Mouse (Mus musculus) liver, embryonic 16.5 days (tissue): Measurements from ENCODE around the gene Ppp4c. TPM values are rescaled to one million over a fixed set of nuclear protein-coding genes. Genes with fewer than 3 reads are reported as not detected.
A peak's percentile ranks its signal among the peaks of the same experiment; 100 is the strongest.

ENCODE experiments used
- ATAC-seq: fragments of 200-750 bp; cut with Nextera tagmentation; 2 replicates; pipeline ENCODE4 v1.8.0; 2017; ENCODE audit warnings: low read depth, mild to moderate bottlenecking, moderate number of reproducible peaks, moderate library complexity
- H3K27ac ChIP-seq: fragments of 300-500 bp; sonication (generic); 2 replicates; pipeline ENCODE4 v1.5.1; 2014; ENCODE audit warnings: mild to moderate bottlenecking, low read length
- H3K27me3 ChIP-seq: fragments of 300-500 bp; sonication (generic); 2 replicates; pipeline ENCODE4 v1.6.1; 2014; ENCODE audit warnings: low read depth, low read length, mixed read lengths; ENCODE audit not compliant: control insufficient read depth, insufficient read depth
- H3K36me3 ChIP-seq: fragments of 300-500 bp; sonication (generic); 2 replicates; pipeline ENCODE4 v1.6.1; 2014; ENCODE audit warnings: mild to moderate bottlenecking; ENCODE audit not compliant: control insufficient read depth, insufficient read depth
- H3K4me1 ChIP-seq: fragments of 300-500 bp; sonication (generic); 2 replicates; pipeline ENCODE4 v1.6.1; 2014; ENCODE audit warnings: low read depth, low read length, mixed read lengths; ENCODE audit not compliant: control insufficient read depth
- H3K4me2 ChIP-seq: fragments of 300-500 bp; sonication (generic); 2 replicates; pipeline ENCODE4 v1.6.1; 2014; ENCODE audit warnings: low read depth, low read length, mixed read lengths
- H3K4me3 ChIP-seq: fragments of 300-500 bp; sonication (generic); 2 replicates; pipeline ENCODE4 v1.5.1; 2014; ENCODE audit warnings: low read depth, mild to moderate bottlenecking, low read length
- H3K9ac ChIP-seq: fragments of 300-500 bp; sonication (generic); 2 replicates; pipeline ENCODE4 v1.6.1; 2014; ENCODE audit warnings: low read depth, low read length
- H3K9me3 ChIP-seq: fragments of 300-500 bp; sonication (generic); replicated peaks from 2 replicates; pipeline ENCODE4 v1.6.1; 2016; ENCODE audit warnings: low read length; ENCODE audit not compliant: control insufficient read depth
- WGBS: fragments of 180-500 bp; shearing (Covaris S2); extraction: QIAGEN DNeasy Blood & Tissue Kit; methylation state at CpG from one replicate; pipeline ENCODE4 v1.1.7; 2014; ENCODE audit not compliant: insufficient replicate concordance; 5-methylcytosine and 5-hydroxymethylcytosine counted together
- polyA plus RNA-seq: library from polyadenylated mRNA; unstranded; fragments of >200 nt; fragmentation: Nextera tagmentation; extraction: Ambion mirVana; gene quantifications from 2 replicates; pipeline ENCODE4 v1.2.1, GENCODE M21; 2015

Gene Ppp4c
- polyA plus RNA-seq, 1 experiment from 2014 or later: 82.2 TPM

GRCm38 (mm10) chr7:126777476-126777875 is 14.8 kb downstream of the Ppp4c start:
- H3K27me3 ChIP-seq: no peaks in the 10 kb centered on the region
- H3K36me3 ChIP-seq: peaks cover 10% of the 10 kb centered on the region
- H3K9me3 ChIP-seq: no peaks in the 10 kb centered on the region
- peak overlapping the region; percentile 84 for H3K4me2 ChIP-seq
- peak overlapping the region; percentile 100 for H3K9ac ChIP-seq
- H3K4me3 ChIP-seq: peak overlapping the region; percentile 85
- peak overlapping the region; percentile 94 for H3K27ac ChIP-seq
- 61% methylated on average over 10 of the region's 10 CpGs for WGBS
- ATAC-seq: no peak
- peaks cover 48% of the 10 kb centered on the region for H3K4me1 ChIP-seq

- H3K27me3 ChIP-seq: no peaks in the 10 kb centered on the region
- peaks cover 10% of the 10 kb centered on the region for H3K36me3 ChIP-seq
- peaks cover 48% of the 10 kb centered on the region for H3K4me1 ChIP-seq
- under 1% methylated on average over 35 of the region's 37 CpGs for WGBS
- peak within 1 kb of the TSS; percentile 85 for H3K4me3 ChIP-seq
- H3K9ac ChIP-seq: peak within 1 kb of the TSS; percentile 100
- peak within 1 kb of the TSS; percentile 94 for H3K27ac ChIP-seq
- ATAC-seq: peak; percentile 96
- H3K4me2 ChIP-seq: peak within 1 kb of the TSS; percentile 84
- no peaks in the 10 kb centered on the region for H3K9me3 ChIP-seq
These were observed 15.7 kb downstream of the Ppp4c start, which contains the start of gene Ypel3 for GRCm38 (mm10) chr7:126776598-126777057. Ypel3 (plus strand) TSS chr7:126776955.

GRCm38 (mm10) chr7:126775978-126776234 is 16.4 kb downstream of the Ppp4c start:
- peaks cover 10% of the 10 kb centered on the region for H3K36me3 ChIP-seq
- peak overlapping the region; percentile 80 for H3K27ac ChIP-seq
- peak overlapping the region; percentile 84 for H3K4me2 ChIP-seq
- ATAC-seq: no peak
- H3K4me3 ChIP-seq: no peak overlapping the region; the same call in 1 of the 2 replicates
- no peaks in the 10 kb centered on the region for H3K27me3 ChIP-seq
- H3K9me3 ChIP-seq: no peaks in the 10 kb centered on the region
- WGBS: 73% methylated on average over 3 of the region's 3 CpGs
- peaks cover 42% of the 10 kb centered on the region for H3K4me1 ChIP-seq
- no peak overlapping the region for H3K9ac ChIP-seq

GRCm38 (mm10) chr7:126775185-126775977 is 16.9 kb downstream of the Ppp4c start:
- H3K9ac ChIP-seq: no peak overlapping the region
- no peaks in the 10 kb centered on the region for H3K27me3 ChIP-seq
- no peak overlapping the region for H3K4me2 ChIP-seq
- no peaks in the 10 kb centered on the region for H3K9me3 ChIP-seq
- 73% methylated on average over 10 of the region's 10 CpGs for WGBS
- no peak for ATAC-seq
- peaks cover 38% of the 10 kb centered on the region for H3K4me1 ChIP-seq
- no peak overlapping the region for H3K27ac ChIP-seq
- peaks cover 10% of the 10 kb centered on the region for H3K36me3 ChIP-seq
- no peak overlapping the region for H3K4me3 ChIP-seq

- ATAC-seq: no peak
- Histone ChIP-seq H3K9me3 (no peaks in the 10 kb centered on the region), H3K4me2 (no peak overlapping the region), H3K4me1 (peaks cover 29% of the 10 kb centered on the region), H3K9ac (0 out of 2 replicates have a peak overlapping the region, but pooled peaks have one; percentile 5), H3K4me3 (no peak overlapping the region), H3K27me3 (no peaks in the 10 kb centered on the region), H3K36me3 (peaks cover 11% of the 10 kb centered on the region), H3K27ac (0 out of 2 replicates have a peak overlapping the region, but pooled peaks have one; percentile 22)
- WGBS: 30% methylated on average over 2 of the region's 2 CpGs
These were observed 17.8 kb downstream of the Ppp4c start for GRCm38 (mm10) chr7:126774463-126774862.

GRCm38 (mm10) chr7:126773351-126773750 is 18.9 kb downstream of the Ppp4c start:
- no peak for ATAC-seq
- H3K27ac ChIP-seq: no peak overlapping the region
- peaks cover 29% of the 10 kb centered on the region for H3K4me1 ChIP-seq
- H3K27me3 ChIP-seq: no peaks in the 10 kb centered on the region
- WGBS: 67% methylated on average over 2 of the region's 2 CpGs
- no peak overlapping the region for H3K9ac ChIP-seq
- no peaks in the 10 kb centered on the region for H3K9me3 ChIP-seq
- no peak overlapping the region for H3K4me2 ChIP-seq
- H3K4me3 ChIP-seq: no peak overlapping the region
- H3K36me3 ChIP-seq: peaks cover 7% of the 10 kb centered on the region

- WGBS: 57% methylated on average over 12 of the region's 12 CpGs
These were observed 21.5 kb downstream of the Ppp4c start for GRCm38 (mm10) chr7:126770784-126771183.

GRCm38 (mm10) chr7:126767001-126767400 is 25.3 kb downstream of the Ppp4c start:
- no peak overlapping the region for H3K27ac ChIP-seq
- peaks cover 8% of the 10 kb centered on the region; the same call in 1 of the 2 replicates for H3K36me3 ChIP-seq
- H3K9ac ChIP-seq: no peak overlapping the region
- 82% methylated on average over 8 of the region's 8 CpGs for WGBS
- peaks cover 16% of the 10 kb centered on the region for H3K4me1 ChIP-seq
- ATAC-seq: no peak
- no peaks in the 10 kb centered on the region for H3K27me3 ChIP-seq
- H3K4me2 ChIP-seq: no peak overlapping the region
- H3K4me3 ChIP-seq: no peak overlapping the region
- H3K9me3 ChIP-seq: no peaks in the 10 kb centered on the region

More at GRCm38 (mm10) chr7:126770784-126771183, 21.5 kb downstream of the Ppp4c start:
- no peaks in the 10 kb centered on the region for H3K27me3 ChIP-seq
- no peak overlapping the region for H3K4me3 ChIP-seq
- H3K9ac ChIP-seq: no peak overlapping the region
- ATAC-seq: no peak
- H3K36me3 ChIP-seq: peaks cover 3% of the 10 kb centered on the region; the same call in 1 of the 2 replicates
- peaks cover 18% of the 10 kb centered on the region for H3K4me1 ChIP-seq
- no peaks in the 10 kb centered on the region for H3K9me3 ChIP-seq
- H3K4me2 ChIP-seq: no peak overlapping the region
- H3K27ac ChIP-seq: no peak overlapping the region

- Histone ChIP-seq H3K9me3 (no peaks in the 10 kb centered on the region), H3K27ac (no peak within 1 kb of the TSS), H3K4me1 (peaks cover 24% of the 10 kb centered on the region), H3K36me3 (peaks cover 8% of the 10 kb centered on the region; the same call in 1 of the 2 replicates), H3K4me2 (no peak within 1 kb of the TSS), H3K9ac (no peak within 1 kb of the TSS), H3K4me3 (no peak within 1 kb of the TSS), H3K27me3 (no peaks in the 10 kb centered on the region)
- 78% methylated on average over 16 of the region's 16 CpGs for whole genome bisulfite sequencing
- 0 out of 2 replicates have a peak, but pooled peaks have one; percentile 28 for ATAC-seq
These were observed 26.1 kb downstream of the Ppp4c start, which contains the start of gene Gdpd3 for GRCm38 (mm10) chr7:126766201-126766600. Gdpd3 (plus strand) TSS chr7:126766334.
